Mouse (Mus musculus): ENCODE data around the gene Olfr1216. TPM values are rescaled to one million over a fixed set of nuclear protein-coding genes. Genes with fewer than 3 reads are reported as not detected.
"Not testable (repeated sequence)": the region's sequence is repeated elsewhere in the genome, so short reads cannot be mapped to it uniquely, and the experiment has no call there.

The Olfr1216 gene
- polyA plus RNA-seq (2012; rRNA removed), result not detected in 2 replicates

DNA sequence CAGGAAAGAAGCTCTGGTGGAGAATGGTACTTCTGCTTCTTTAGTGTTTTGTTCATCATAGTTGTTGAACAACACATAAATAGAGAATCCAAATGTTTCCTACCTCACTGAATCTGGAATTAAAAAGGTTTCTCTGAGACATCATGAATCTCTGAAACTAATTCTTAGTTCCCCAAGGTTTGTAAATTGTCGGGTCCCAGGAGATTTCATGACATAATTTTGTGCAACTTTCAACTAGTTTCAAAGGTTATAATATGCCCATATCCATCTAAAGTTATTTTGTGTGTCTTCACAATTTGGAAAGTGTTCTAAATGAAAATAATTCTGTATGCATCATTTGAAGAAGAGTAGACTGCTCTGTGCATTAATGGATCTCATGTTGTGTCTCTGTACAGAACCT, at the start of gene Olfr1216:
Gene Olfr1216, minus strand, starts transcription at position 101 of the 400 bp plus-strand sequence.
- DNase-seq (ENCODE audit: low read depth, low spot score), result no peak
- 68% methylated on average over 1 of the region's 1 CpGs for WGBS

GRCm38 (mm10) chr2:89061087-89061486, 42.9 kb upstream of the Olfr1216 start, which contains the start of gene Olfr1218:
Gene Olfr1218, minus strand, starts transcription at chr2:89061187.
- no peak for DNase-seq (ENCODE audit: low read depth, low spot score)

DNA sequence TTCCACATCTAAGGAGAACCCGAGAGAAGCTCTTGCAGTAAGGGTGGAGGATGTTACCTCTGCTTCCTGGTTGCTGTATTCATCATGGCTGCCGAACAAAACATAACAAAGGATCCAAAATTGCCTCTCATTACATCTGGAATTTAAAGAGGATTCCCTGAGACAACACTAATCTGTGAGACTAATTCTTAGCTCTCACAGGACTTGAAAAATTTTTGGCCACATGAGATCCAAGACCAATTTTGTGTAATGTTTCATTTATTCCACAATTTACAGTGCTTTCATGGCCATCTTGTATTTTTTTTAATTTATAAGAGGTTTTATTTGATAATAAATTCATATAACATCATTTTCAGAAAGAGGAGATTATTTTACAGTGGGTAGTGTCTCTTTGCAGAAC, 13.8 kb upstream of the Olfr1216 start, which contains the start of gene Olfr1217:
Gene Olfr1217, minus strand, starts transcription at position 101 of the 400 bp plus-strand sequence.
- DNase-seq (ENCODE audit: low read depth, low spot score), result no peak
- WGBS, result 51% methylated on average over 2 of the region's 2 CpGs

DNA sequence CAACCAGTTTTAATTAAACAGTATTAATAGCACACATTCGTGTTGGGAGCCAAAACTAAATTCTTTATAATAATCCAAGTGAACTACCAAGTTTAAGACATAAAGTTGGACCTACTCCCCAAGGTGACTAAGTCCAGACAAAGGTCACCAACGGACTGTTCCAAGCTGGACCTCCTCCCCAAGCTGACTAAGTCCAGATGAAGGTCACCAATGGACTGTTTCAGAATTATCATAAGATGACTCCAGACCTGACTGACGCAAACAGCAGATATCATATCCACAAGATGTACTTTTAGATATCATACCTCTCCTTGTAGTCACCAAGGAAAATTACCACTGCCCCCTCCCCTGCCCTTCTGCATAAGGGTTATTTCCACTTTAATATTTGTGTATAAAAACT, 3.3 kb upstream of the Olfr1216 start:
- 63% methylated on average over 3 of the region's 3 CpGs for WGBS
- DNase-seq (ENCODE audit: low read depth, low spot score), result not testable (repeated sequence)

- 45% methylated on average over 2 of the region's 2 CpGs for WGBS
- DNase-seq (ENCODE audit: low read depth, low spot score), result no peak
These were observed 11.3 kb downstream of the Olfr1216 start, which contains the start of gene Olfr1215 for GRCm38 (mm10) chr2:89006873-89007272. Gene Olfr1215, minus strand, starts transcription at chr2:89006973.

GRCm38 (mm10) chr2:88992553-88992952, 25.6 kb downstream of the Olfr1216 start, which contains the start of gene Olfr1214:
Gene Olfr1214, minus strand, starts transcription at chr2:88992653.
- no peak for DNase-seq (ENCODE audit: low read depth, low spot score)
- WGBS, result 79% methylated on average over 1 of the region's 1 CpGs

GRCm38 (mm10) chr2:88980181-88980580, 38.0 kb downstream of the Olfr1216 start, which contains the start of gene Gm13762:
Gene Gm13762, minus strand, starts transcription at chr2:88980281.
- no peak for DNase-seq (ENCODE audit: low read depth, low spot score)
- WGBS, result 72% methylated on average over 1 of the region's 1 CpGs

Other genes with a start within 250 kb of the Olfr1216 start
- not detected in 2 replicates for gene Olfr1200, start 247.9 kb downstream of the Olfr1216 start, polyA plus RNA-seq (2012; rRNA removed)
- gene Olfr1201, start 225.3 kb downstream of the Olfr1216 start, polyA plus RNA-seq (2012; rRNA removed), result not detected in 2 replicates
- not detected in 2 replicates for gene Olfr1202, start 203.8 kb downstream of the Olfr1216 start, polyA plus RNA-seq (2012; rRNA removed)
- gene Olfr1205, start 188.6 kb downstream of the Olfr1216 start, polyA plus RNA-seq (2012; rRNA removed), result not detected in 2 replicates
- gene Olfr1204, start 169.0 kb downstream of the Olfr1216 start, polyA plus RNA-seq (2012; rRNA removed), result not detected in 2 replicates
- gene Olfr1206, start 155.1 kb downstream of the Olfr1216 start, polyA plus RNA-seq (2012; rRNA removed), result not detected in 2 replicates
- not detected in 2 replicates for gene Olfr1208, start 116.0 kb downstream of the Olfr1216 start, polyA plus RNA-seq (2012; rRNA removed)
- not detected in 2 replicates for gene Olfr1209, start 103.2 kb downstream of the Olfr1216 start, polyA plus RNA-seq (2012; rRNA removed)
- not detected in 2 replicates for gene Olfr1211, start 80.2 kb downstream of the Olfr1216 start, polyA plus RNA-seq (2012; rRNA removed)
- gene Olfr1212, start 64.4 kb downstream of the Olfr1216 start, polyA plus RNA-seq (2012; rRNA removed), result not detected in 2 replicates
- not detected in 2 replicates for gene Gm13762, start 38.1 kb downstream of the Olfr1216 start, polyA plus RNA-seq (2012; rRNA removed)
- gene Olfr1214, start 25.7 kb downstream of the Olfr1216 start, polyA plus RNA-seq (2012; rRNA removed), result not detected in 2 replicates
- not detected in 2 replicates for gene Olfr1215, start 11.4 kb downstream of the Olfr1216 start, polyA plus RNA-seq (2012; rRNA removed)
- gene Olfr1217, start 13.7 kb upstream of the Olfr1216 start, polyA plus RNA-seq (2012; rRNA removed), result not detected in 2 replicates
- not detected in 2 replicates for gene Olfr1218, start 42.8 kb upstream of the Olfr1216 start, polyA plus RNA-seq (2012; rRNA removed)
- gene Olfr1219, start 65.2 kb upstream of the Olfr1216 start, polyA plus RNA-seq (2012; rRNA removed), result not detected in 2 replicates
- not detected in 2 replicates for gene Olfr1220, start 88.5 kb upstream of the Olfr1216 start, polyA plus RNA-seq (2012; rRNA removed)
- gene Olfr1221, start 98.9 kb upstream of the Olfr1216 start, polyA plus RNA-seq (2012; rRNA removed), result not detected in 2 replicates
- gene Olfr1222, start 114.7 kb upstream of the Olfr1216 start, polyA plus RNA-seq (2012; rRNA removed), result not detected in 2 replicates
- not detected in 2 replicates for gene Olfr1223, start 133.2 kb upstream of the Olfr1216 start, polyA plus RNA-seq (2012; rRNA removed)
- gene Olfr1224-ps1, start 145.8 kb upstream of the Olfr1216 start, polyA plus RNA-seq (2012; rRNA removed), result not detected in 2 replicates
- not detected in 2 replicates for gene Olfr1225, start 156.3 kb upstream of the Olfr1216 start, polyA plus RNA-seq (2012; rRNA removed)
- not detected in 2 replicates for gene Olfr1226, start 181.7 kb upstream of the Olfr1216 start, polyA plus RNA-seq (2012; rRNA removed)
- not detected in 2 replicates for gene Olfr1228, start 235.7 kb upstream of the Olfr1216 start, polyA plus RNA-seq (2012; rRNA removed)